8 mouse cellular contexts compared by ENCODE assay signal in the genomic region with DNA sequence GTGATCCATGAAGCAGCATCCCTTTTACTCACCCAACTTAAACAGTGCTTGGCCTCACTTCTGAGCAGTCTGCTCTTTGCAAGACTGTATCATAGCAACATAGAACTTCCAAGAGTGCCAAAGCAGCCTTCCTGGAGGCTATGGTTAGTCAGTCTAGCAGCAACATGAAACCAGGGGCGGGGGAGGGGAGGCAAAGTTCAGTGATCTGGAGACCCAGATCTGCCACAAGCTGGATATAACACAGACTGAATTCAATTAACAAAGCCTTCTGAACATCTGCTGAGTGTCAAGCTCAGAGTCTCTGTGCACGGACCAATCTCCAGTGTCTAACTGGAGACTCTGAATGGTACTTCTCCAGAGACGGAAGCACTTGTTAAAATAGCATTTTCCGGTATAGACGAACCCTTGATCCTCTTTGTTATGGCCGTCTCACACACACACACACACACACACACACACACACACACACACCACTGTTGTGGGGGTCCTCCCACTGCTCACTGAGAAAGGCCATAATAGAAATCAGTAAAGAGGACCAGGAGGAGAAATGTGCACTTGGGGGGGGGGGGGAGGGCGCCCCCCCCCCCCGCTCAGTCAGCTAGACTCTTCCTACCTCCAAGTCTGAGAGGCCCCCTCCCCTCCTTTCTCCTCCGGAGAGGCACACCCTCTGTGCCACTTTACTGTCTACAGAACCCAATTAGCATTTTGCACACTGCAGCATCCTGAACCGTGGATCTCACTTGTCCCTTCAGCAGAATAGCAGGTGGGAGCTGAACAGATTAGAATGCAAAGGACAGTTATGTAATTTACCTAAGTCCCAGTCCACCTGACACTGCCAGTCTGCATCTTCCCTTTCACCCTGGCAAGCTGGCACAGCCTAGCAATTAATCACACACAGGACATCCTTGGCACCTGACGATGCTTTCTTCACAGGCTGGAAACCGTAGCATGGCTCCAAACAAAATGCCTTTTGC.
DNase-seq lines count a peak whose midpoint lies in the region; ATAC-seq and TF ChIP-seq lines count a peak whose summit lies in the region.

No protein-coding gene starts in this region.

- no peak overlapping the region for H3K27ac ChIP-seq in heart, postnatal 0 days (ENCODE audit: low read depth)
- peak overlapping the region; percentile 76 for H3K27ac ChIP-seq in hindbrain, embryonic 10.5 days

- H3K9ac ChIP-seq in heart, postnatal 0 days (replicated peaks; ENCODE audit: low read depth, low read length), result no peak overlapping the region

- peaks cover 9% of the 10 kb centered on the region; the same call in 1 of the 2 replicates for H3K4me1 ChIP-seq in heart, postnatal 0 days (ENCODE audit: control insufficient read depth, insufficient read depth)
- H3K4me1 ChIP-seq in hindbrain, embryonic 10.5 days (replicated peaks), result peaks cover 13% of the 10 kb centered on the region

- TF ChIP-seq EP300 in heart, postnatal 0 days (IDR thresholded peaks at IDR 0.05; ENCODE audit: low read depth), result no peak

- ATAC-seq in heart, postnatal 0 days (ENCODE audit: insufficient read depth, low read depth), result no peak

- intact Hi-C loops in heart, postnatal 10 days (cut with DNase I), result no loop called here
- intact Hi-C loops in heart, postnatal 36 days (cut with DNase I), result no loop called here

- H3K27me3 ChIP-seq in heart, postnatal 0 days (ENCODE audit: control insufficient read depth, insufficient read depth, low read length), result no peaks in the 10 kb centered on the region
- H3K27me3 ChIP-seq in hindbrain, embryonic 10.5 days (ENCODE audit: insufficient read depth, poor library complexity, severe bottlenecking), result no peaks in the 10 kb centered on the region

- H3K4me3 ChIP-seq in heart, postnatal 0 days (ENCODE audit: low read depth, low read length), result no peak overlapping the region
- H3K4me3 ChIP-seq in hindbrain, embryonic 10.5 days, result no peak overlapping the region

- 32% methylated on average over 10 of the region's 12 CpGs for WGBS in heart, postnatal 0 days
- 40% methylated on average over 11 of the region's 12 CpGs for WGBS in hindbrain, embryonic 10.5 days

- no peak overlapping the region for H3K4me2 ChIP-seq in heart, postnatal 0 days (ENCODE audit: low read depth, low read length)

- no peaks in the 10 kb centered on the region for H3K36me3 ChIP-seq in heart, postnatal 0 days (replicated peaks; ENCODE audit: control insufficient read depth, insufficient read depth, low read length)
- no peaks in the 10 kb centered on the region for H3K36me3 ChIP-seq in hindbrain, embryonic 10.5 days

- H3K9me3 ChIP-seq in heart, postnatal 0 days (replicated peaks; ENCODE audit: control insufficient read depth, low read length), result no peaks in the 10 kb centered on the region
- H3K9me3 ChIP-seq in hindbrain, embryonic 10.5 days, result no peaks in the 10 kb centered on the region

- no peak for TF ChIP-seq CTCF in heart, postnatal 0 days (IDR thresholded peaks at IDR 0.05; ENCODE audit: low read depth)

- DNase-seq in heart, postnatal 0 days (ENCODE audit: low spot score), result peak; percentile 10
- DNase-seq in heart, postnatal 10 days, result no peak
- DNase-seq in cerebellum, adult 9-11 months, result peak; percentile 95
- peak; percentile 78 for DNase-seq in hindbrain, embryonic 10.5 days (ENCODE audit: low spot score)
- peak; percentile 67 for DNase-seq in mesoderm, embryonic 11.5 days (ENCODE audit: low read depth, low spot score)
- no peak for DNase-seq in thymus, postnatal 25 days
- DNase-seq in urinary bladder, postnatal 10 days (ENCODE audit: low spot score), result no peak
- no peak for DNase-seq in heart, postnatal 36 days

Comparison
In these comparisons a context has a peak if more than half of its experiments do, and no peak if none do; other contexts are left out.
1. DNase-seq: peak in heart, postnatal 0 days (single experiment), cerebellum, adult 9-11 months (single experiment), hindbrain, embryonic 10.5 days (single experiment) and mesoderm, embryonic 11.5 days (single experiment); none in heart, postnatal 10 days (0 of 2), thymus, postnatal 25 days (single experiment), urinary bladder, postnatal 10 days (single experiment) and heart, postnatal 36 days (0 of 2).